Mouse (Mus musculus): ENCODE measurements around the gene 4933427I04Rik.
A peak's percentile ranks its signal among the peaks of the same experiment; 100 is the strongest.

4933427I04Rik gene

GRCm38 (mm10) chr4:123859379-123859778 is at the start of gene 4933427I04Rik:
4933427I04Rik (plus strand) TSS chr4:123859679.
- no peak for DNase-seq (ENCODE audit: extremely low read depth, low read depth, low spot score)

GRCm38 (mm10) chr4:123810475-123811295 is 48.8 kb upstream of the 4933427I04Rik start:
- no peak for DNase-seq (ENCODE audit: extremely low read depth, low read depth, low spot score)

- DNase-seq (ENCODE audit: extremely low read depth, low read depth, low spot score) = no peak
Measured at GRCm38 (mm10) chr4:123812525-123812924, 47.0 kb upstream of the 4933427I04Rik start.

GRCm38 (mm10) chr4:123814030-123814501 is 45.4 kb upstream of the 4933427I04Rik start:
- DNase-seq (ENCODE audit: extremely low read depth, low read depth, low spot score) = no peak

- no peak for DNase-seq (ENCODE audit: extremely low read depth, low read depth, low spot score)
Measured at GRCm38 (mm10) chr4:123819093-123819610, 40.3 kb upstream of the 4933427I04Rik start.

- no peak for DNase-seq (ENCODE audit: extremely low read depth, low read depth, low spot score)
Measured at GRCm38 (mm10) chr4:123842126-123842525, 17.4 kb upstream of the 4933427I04Rik start.

- DNase-seq (ENCODE audit: extremely low read depth, low read depth, low spot score) = no peak
Measured at GRCm38 (mm10) chr4:123856888-123857287, 2.6 kb upstream of the 4933427I04Rik start.

GRCm38 (mm10) chr4:123858090-123858489 is 1.4 kb upstream of the 4933427I04Rik start:
- no peak for DNase-seq (ENCODE audit: extremely low read depth, low read depth, low spot score)

GRCm38 (mm10) chr4:123859803-123860202 is 324 bp downstream of the 4933427I04Rik start:
- DNase-seq (ENCODE audit: extremely low read depth, low read depth, low spot score) = no peak

GRCm38 (mm10) chr4:123860621-123861020 is 1.1 kb downstream of the 4933427I04Rik start:
- DNase-seq (ENCODE audit: extremely low read depth, low read depth, low spot score) = no peak

GRCm38 (mm10) chr4:123893726-123894125 is 34.2 kb downstream of the 4933427I04Rik start:
- no peak for DNase-seq (ENCODE audit: extremely low read depth, low read depth, low spot score)

GRCm38 (mm10) chr4:123894295-123894694 is 34.8 kb downstream of the 4933427I04Rik start:
- no peak for DNase-seq (ENCODE audit: extremely low read depth, low read depth, low spot score)

GRCm38 (mm10) chr4:123898696-123899095 is 39.2 kb downstream of the 4933427I04Rik start:
- no peak for DNase-seq (ENCODE audit: extremely low read depth, low read depth, low spot score)

GRCm38 (mm10) chr4:123903432-123903831 is 44.0 kb downstream of the 4933427I04Rik start:
- no peak for DNase-seq (ENCODE audit: extremely low read depth, low read depth, low spot score)

- DNase-seq (ENCODE audit: extremely low read depth, low read depth, low spot score) = peak; percentile 54
Measured at GRCm38 (mm10) chr4:123904333-123905125, 45.0 kb downstream of the 4933427I04Rik start, which contains the start of gene Mycbp. Mycbp (plus strand) TSS chr4:123904832.

- DNase-seq (ENCODE audit: extremely low read depth, low read depth, low spot score) = no peak
Measured at GRCm38 (mm10) chr4:123905126-123905668, 45.7 kb downstream of the 4933427I04Rik start.

GRCm38 (mm10) chr4:123911503-123911902 is 52.0 kb downstream of the 4933427I04Rik start:
- DNase-seq (ENCODE audit: extremely low read depth, low read depth, low spot score) = no peak

GRCm38 (mm10) chr4:123912431-123912830 is 53.0 kb downstream of the 4933427I04Rik start:
- peak; percentile 66 for DNase-seq (ENCODE audit: extremely low read depth, low read depth, low spot score)
